Mouse (Mus musculus): ENCODE results near the gene Coro2b.

Coro2b gene

DNA sequence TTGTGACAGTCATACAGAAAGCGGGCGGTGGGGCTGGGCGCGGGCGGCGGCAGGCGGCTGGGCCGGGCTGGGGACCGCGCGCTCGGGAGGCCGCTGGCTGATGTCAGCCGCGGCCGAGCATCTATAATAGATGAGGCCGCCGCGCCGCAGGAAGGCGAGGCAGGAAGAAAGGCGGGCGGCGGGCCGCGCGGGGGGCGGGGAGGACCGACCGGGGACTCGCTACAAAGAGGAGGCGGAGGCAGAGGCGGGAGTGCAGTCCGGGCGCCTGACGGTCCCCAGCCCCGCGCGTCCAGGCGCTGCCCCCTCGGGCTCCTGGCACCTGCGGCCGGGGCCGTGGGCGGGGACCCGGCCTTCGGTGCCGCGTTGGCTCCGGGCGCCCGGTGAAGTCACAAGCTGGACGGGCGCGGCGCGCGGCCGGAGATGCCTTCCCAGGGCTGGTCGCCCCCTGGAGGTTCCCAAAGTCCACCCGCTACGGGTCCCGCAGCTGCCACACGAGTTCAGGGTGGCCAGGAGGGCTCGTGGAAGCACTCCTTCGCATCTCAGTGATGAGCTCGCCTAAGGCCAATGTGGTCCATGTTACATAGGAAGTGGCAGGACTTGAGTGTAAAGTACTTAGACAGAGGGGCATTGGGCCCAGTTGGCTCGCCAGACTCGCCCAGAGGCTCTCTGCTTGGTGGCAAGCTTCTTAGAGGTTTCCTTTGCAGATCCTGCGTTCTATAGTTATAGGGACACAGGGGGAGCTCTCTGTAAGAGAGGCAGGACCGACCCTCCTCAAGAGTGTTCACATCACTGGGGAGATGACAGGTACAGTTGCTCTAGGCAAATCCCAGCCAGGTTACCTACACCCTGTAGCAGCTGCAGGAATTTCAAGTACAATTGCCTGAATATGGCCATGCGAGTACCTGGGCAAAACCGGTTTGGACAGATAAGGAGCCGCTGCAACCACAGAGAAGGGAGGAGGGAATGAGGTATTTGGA lies at the start of gene Coro2b:
TSS of gene Coro2b (minus strand) at position 390 of the 977 bp plus-strand sequence.
- CTCF ChIA-PET = interaction anchor here (0.5 to 0.7 kb wide), 2 partner anchors 57 to 599 kb away, joined by 3 to 14 read pairs; no protein-coding TSS in a partner anchor

GRCm38 (mm10) chr9:62577558-62577957 lies 40.7 kb upstream of the Coro2b start:
- CTCF ChIA-PET = no interaction called here

DNA sequence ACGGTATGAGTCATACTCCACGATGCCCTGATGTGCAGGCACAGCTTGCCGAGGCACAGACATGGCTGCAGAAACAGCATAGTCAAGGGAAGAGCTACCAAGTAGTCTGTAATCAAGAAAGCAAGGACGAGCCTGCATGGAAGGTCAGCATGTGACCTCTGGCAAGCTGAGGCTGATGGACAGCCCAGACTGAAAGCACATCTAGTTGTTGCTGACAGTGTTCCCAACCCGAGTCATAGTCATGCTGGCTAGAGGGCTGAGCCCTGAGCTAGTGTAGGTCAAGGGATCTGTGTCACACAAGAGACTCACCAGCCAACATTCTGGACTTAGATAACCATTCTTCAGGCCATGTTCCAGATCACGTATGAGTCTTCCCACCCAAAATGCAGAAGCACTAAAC lies 32.3 kb upstream of the Coro2b start:
- CTCF ChIA-PET = no interaction called here

DNA sequence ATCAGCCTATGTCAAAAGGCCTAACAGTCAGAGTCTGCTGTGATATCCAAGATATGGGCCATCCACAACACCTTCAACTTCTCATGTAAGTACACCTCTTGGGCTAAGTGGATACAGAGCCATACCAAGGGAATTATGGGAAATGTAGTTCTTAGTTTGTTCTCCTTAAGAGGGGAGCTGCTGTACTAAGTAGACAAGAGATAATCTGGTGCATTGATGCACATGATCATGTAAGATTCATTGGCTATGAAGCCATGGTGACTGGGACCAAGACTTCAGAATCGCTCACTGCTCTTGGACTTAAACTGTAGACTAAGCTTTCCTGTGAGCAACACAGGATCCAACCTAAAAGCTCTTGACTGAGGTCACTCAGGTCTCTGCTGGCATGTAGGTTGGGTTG lies 31.0 kb upstream of the Coro2b start:
- CTCF ChIA-PET = no interaction called here

DNA sequence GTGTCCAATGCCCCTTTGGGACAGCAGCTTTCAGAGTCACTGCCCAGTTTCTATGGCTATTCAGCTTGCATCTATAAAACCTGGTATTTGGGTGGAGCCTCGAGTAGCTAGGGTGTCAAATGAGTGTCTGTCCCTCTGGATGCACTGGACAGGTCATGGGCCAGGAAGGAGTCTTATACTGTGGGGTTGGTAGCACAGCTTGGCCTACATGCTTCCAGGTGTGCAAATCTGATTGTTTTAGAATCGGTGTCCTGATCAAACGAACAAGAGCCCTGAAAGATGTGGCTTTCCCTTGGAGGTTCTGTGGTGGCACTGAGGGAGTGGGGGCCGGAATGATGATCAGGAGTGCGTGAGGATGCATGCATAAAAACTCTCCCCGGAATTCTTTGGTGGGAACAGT lies 25.4 kb upstream of the Coro2b start:
- CTCF ChIA-PET = no interaction called here

DNA sequence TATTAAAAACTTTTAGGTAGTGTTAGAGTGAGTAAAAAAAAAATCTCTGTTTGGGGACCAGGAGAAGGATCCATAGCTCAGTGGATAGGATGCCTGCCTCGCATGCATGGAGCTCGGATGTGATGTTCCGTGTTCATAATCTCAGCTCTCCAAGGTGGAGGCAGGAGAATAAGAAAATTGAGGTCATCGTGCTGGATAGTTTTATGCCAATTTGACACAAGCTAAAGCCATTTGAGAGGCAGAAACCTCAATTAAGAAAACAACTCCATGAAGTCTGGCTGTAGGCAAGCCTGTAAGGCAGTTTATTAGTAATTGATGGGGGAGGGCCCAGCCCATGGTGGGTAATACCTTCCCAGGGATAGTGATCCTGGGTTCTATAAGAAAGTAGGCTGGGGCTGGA lies 23.6 kb upstream of the Coro2b start:
- CTCF ChIA-PET = no interaction called here

DNA sequence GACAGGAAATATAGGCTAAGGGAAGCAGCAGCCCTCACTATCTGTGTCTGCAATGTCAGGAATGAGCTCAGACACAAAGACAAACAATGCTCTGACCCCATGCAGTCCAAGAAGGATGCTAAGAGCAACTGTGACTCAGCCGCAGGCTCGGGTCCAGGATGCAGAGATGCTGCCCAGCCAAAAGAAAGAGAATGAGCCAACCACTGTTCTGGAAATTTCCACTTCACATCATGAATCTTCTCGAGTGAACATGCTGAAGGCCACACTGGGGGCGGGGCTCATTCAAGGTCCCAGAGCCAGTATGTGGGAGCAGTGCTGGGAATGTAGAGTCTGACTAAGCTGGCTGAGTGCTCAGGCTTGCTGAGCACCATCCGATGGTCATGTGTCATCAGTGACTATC lies 23.2 kb upstream of the Coro2b start:
- CTCF ChIA-PET = no interaction called here

GRCm38 (mm10) chr9:62559446-62559845 lies 22.6 kb upstream of the Coro2b start:
- CTCF ChIA-PET = no interaction called here

- CTCF ChIA-PET = no interaction called here
Measured at GRCm38 (mm10) chr9:62558058-62558457, 21.2 kb upstream of the Coro2b start.

- CTCF ChIA-PET = interaction anchor here (0.6 to 0.9 kb wide), 2 partner anchors 15 to 300 kb away, joined by 3 to 4 read pairs; no protein-coding TSS in a partner anchor
Measured at GRCm38 (mm10) chr9:62556748-62557147, 19.9 kb upstream of the Coro2b start.

- CTCF ChIA-PET = interaction anchor here (0.7 kb wide), 1 partner anchor 269 kb away, joined by 3 read pairs; no protein-coding TSS in a partner anchor
Measured at GRCm38 (mm10) chr9:62555258-62555856, 18.5 kb upstream of the Coro2b start.

- CTCF ChIA-PET = no interaction called here
Measured at GRCm38 (mm10) chr9:62554606-62555005, 17.8 kb upstream of the Coro2b start.

GRCm38 (mm10) chr9:62553366-62553940 lies 16.6 kb upstream of the Coro2b start:
- CTCF ChIA-PET = no interaction called here

- CTCF ChIA-PET = interaction anchor here (1.5 kb wide), 1 partner anchor 265 kb away, joined by 4 read pairs; no protein-coding TSS in a partner anchor
Measured at GRCm38 (mm10) chr9:62551531-62551930, 14.7 kb upstream of the Coro2b start.

- CTCF ChIA-PET = interaction anchor here (0.6 to 1.7 kb wide), 7 partner anchors 11 to 287 kb away, joined by 3 to 6 read pairs (median 4); no protein-coding TSS in a partner anchor
Measured at GRCm38 (mm10) chr9:62550661-62551093, 13.8 kb upstream of the Coro2b start.

GRCm38 (mm10) chr9:62549809-62550208 lies 13.0 kb upstream of the Coro2b start:
- CTCF ChIA-PET = interaction anchor here (0.5 to 1.7 kb wide), 8 partner anchors 10 to 286 kb away, joined by 3 to 6 read pairs (median 4); no protein-coding TSS in a partner anchor

DNA sequence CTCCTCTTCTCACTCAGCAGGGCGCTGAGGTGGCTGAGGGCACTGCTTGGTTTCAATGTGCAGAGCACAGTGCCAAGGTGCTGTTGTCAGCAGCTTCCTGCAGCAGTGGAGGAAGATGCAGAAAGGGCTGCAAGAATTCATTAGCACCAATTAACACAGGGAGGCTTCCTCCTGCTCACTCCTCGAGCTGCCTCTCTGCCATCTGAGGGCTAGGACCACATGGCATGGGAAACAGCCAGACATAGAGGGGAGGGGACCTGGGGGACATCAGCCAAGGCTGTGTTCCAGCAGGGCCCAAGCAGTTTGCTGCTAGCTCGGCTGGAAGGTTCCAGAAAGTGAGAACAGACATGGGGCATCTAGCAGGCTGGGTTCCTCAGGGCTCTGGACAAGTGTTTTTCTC lies 10.6 kb upstream of the Coro2b start:
- CTCF ChIA-PET = interaction anchor here (0.6 kb wide), 1 partner anchor 77 kb away, joined by 3 read pairs; no protein-coding TSS in a partner anchor

- CTCF ChIA-PET = no interaction called here
Measured at GRCm38 (mm10) chr9:62544856-62545255, 8.0 kb upstream of the Coro2b start.

DNA sequence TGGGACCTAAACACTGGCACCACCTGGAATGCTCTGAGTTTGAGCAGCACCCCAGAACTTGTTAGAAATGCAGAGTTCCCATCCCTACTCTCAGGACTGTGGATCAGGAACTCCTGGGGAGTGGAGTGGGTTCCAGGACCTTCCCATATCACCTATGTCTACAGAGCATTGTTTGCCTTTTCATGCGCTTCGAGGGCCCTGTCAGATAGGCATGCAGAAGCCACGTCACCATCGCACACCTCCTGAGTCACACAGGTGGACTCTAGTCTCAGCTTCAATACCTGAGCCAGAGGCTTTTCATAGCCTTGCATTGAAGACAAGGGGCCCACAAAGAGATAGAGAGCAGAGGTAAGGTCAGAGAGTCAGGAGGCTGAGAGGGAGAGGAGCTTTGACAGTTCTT lies 7.0 kb upstream of the Coro2b start:
- CTCF ChIA-PET = no interaction called here

DNA sequence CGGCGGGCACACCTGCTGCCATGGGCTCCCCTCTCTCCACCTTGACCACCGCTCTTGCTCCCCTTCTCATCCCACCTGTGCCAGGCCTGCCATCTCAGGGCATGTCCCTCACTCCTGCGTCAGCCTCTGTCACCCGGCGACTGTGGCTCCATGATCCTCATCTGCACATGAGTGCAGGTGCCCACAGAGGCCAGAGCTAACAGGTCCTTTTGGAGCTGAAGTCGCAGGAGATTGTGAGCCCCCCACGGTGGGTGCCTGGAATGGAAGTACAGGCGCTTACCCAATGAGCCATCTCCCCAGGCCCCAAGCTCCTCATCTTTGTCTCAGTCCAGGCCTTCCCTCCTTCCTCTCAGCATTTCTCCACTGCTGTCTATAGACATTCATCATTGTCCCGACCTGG lies 4.8 kb upstream of the Coro2b start:
- CTCF ChIA-PET = interaction anchor here (0.5 kb wide), 1 partner anchor 15 kb away, joined by 4 read pairs; no protein-coding TSS in a partner anchor

- CTCF ChIA-PET = interaction anchor here (0.5 kb wide), 1 partner anchor 16 kb away, joined by 4 read pairs; no protein-coding TSS in a partner anchor
Measured at GRCm38 (mm10) chr9:62541182-62541581, 4.3 kb upstream of the Coro2b start.

- CTCF ChIA-PET = interaction anchor here (1.7 kb wide), 1 partner anchor 10 kb away, joined by 3 read pairs; no protein-coding TSS in a partner anchor
Measured at GRCm38 (mm10) chr9:62540736-62541135, 3.9 kb upstream of the Coro2b start.

Measured in spleen, embryonic (tissue).